Mouse (Mus musculus) urinary bladder, postnatal 4 days (tissue): ENCODE measurements at regions not wholly inside any gene's neighbourhood (a gene's known extent, or its start where the extent isn't known, plus 50 kb on each side); places are given as distances from the start of the nearest gene placed in this dataset.

ENCODE experiments used
- DNase-seq, 2 experiments: peaks; one replicate each; pipeline ENCODE4 v3.0.0; 2021 to 2022; ENCODE audit warnings: low spot score in 2 of 2

- peak; percentile 74 to 77 for DNase-seq
Measured at GRCm38 (mm10) chr17:83276000-83276891, 61.2 kb downstream of the Pkdcc start.

GRCm38 (mm10) chr17:83277117-83277947 is 62.2 kb downstream of the Pkdcc start:
- peak in 1 of 2 experiments; percentile 52 for DNase-seq

GRCm38 (mm10) chr17:83277948-83278924 is 63.1 kb downstream of the Pkdcc start:
- no peak for DNase-seq

DNA sequence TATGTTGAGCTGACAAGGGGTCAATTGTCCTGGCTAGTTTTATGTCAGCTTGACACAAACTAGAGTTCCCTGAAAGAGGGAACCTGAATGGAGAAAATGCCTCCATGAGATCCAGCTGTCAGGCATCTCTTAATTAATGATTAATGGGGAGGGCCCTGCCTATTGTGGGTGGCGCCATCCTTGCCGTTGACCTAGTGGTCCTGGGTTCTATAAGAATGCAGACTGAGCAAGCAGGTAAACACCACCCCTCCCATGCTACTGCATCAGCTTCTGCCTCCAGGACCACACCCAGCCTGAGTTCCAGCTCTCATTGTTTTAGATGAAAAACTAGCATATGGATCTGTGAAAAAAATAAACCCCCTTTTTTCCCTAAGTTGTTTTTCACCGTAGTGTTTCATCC is 67.4 kb upstream of the Eml4 start:
- DNase-seq = no peak

DNA sequence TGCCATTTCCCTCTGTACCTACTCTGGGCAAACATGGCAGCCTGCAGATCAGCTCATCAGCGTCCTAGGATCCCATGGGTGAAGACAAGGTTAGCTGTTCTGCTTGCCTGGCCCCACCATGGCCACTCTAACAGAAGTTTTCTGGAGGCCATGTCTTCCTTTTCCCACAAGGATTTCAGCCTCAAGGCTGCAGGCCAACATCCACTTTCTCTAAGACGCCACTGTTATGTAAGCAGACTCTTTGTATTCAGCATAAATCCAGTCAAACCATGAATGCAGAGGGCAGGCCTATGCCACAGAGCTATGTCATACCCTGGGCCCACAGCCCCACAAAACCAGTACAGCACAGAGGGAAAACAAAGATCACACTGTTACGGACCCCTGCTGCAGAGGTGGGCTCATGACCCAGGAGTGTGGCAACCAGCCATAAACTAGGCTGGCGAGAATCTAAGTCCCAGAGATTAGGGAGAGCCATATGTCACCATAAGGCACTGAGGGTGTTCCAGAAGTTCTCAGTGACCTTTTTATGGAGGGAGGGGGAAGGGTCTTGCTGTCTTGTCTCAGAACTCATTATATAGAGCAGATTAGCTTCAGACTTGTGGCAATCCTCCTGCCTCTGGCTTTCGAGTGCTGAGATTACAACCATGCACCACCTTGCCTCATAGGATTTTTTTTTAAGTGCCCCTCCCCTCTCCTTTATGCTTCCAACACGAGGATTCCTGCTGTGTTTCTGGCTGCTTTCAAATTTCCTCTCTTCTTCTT is 63.2 kb upstream of the Eml4 start:
- no peak for DNase-seq

DNA sequence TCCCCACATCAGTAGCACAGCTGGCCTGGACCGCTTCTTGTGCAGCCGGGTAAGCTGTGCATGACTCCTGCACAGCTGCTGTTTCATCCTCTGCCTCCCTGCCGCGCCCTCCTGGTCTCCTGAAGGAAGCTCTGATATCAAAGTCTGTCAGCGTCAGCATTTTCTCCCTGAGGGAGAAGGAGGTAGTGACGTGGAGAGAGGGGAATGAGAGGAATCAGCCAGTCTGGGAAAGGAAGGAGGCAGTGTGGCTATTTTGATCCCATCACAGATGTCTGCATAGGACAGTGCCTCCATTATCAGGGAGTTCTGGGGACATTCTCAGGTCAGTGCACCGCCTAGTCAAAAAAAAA is 62.6 kb upstream of the Eml4 start:
- no peak for DNase-seq

DNA sequence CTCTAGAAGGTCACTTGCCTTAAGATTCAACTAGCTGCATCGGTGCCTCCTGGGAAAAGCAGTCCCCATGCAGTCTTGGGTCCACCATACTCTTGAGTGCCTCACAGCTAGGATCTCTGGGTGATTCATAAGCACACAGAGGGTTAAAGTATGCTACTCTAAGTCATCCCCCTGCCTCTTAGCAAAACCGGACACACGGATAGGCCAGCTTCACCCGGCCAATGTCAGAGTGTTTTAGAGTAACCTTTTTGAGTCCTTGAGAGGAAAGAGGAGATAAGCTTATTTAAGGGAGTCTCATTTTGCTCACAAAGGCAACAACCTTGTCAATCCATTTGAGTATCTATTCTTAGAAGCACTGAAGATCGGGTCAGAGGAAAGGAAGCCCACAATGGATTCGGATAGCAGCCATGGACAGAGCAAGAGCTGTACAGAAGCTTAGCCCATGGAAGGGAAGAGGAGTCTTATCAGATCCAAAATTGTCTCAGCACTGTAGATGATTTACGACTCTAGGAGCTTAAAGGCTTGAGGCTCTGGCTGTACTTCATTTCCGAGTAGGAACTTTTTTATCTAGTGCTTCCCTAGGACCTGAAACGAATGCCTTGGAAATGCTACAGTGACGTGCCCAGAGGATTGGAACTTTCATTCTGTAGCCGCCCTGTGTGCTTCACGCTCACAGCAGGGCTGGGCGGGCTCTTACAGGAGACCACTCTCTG is 55.0 kb upstream of the Eml4 start:
- DNase-seq = no peak

DNA sequence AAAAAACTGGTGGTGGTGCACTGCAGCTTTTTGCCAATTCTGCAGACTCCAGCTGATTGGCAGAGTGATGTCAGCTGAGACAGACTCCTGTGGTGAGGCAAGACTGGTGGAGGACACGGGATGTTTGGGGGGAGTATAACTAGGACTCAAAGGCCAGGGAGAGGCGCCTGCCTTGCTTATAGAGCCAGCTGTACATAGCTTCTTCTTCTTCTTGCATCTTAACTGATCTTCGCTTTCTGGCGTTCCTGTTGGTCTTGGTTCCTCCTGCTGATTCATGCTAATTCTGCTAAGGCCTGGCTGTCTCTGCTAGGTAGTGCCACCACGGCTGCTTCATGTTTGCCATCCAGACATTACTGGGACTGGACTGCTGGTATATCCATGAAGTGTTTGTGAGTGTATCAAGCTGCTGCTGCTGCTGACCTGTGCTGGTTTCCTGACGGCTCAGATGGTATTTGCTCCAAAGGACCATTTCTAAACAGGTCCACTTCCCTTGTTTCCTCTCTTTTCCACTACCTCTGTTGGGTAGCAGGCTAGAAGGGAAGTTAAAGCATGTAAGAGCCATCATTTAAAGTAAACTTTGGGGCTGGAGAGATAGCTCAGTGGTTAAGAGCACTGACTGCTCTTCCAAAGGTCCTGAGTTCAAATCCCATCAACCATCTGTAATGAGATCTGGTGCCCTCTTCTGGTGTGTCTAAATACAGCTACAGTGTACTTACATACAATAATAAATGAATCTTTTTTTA is 53.2 kb upstream of the Eml4 start:
- DNase-seq = no peak
